Mouse (Mus musculus): ENCODE measurements around the gene Gpr137c.

The Gpr137c gene

DNA sequence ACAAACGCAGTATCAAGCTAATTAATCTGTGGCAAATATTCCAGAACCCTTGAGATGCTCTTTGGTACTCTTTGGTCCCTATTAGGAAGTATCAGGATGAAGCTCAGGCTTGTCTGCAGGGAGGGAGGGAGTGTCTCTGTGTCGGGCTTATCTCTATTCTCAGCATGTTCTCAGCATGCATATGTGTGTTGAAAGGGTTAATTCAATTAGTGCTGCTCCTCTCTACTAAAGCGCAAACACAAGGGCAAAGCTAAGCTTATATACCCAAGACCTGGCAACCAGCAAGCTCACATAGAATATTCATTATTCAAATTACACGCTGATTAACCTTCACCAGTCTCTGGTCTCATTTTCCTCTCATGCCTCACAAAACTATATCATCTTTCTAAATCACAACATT, 84.4 kb downstream of the Gpr137c start:
- no peak for DNase-seq

DNA sequence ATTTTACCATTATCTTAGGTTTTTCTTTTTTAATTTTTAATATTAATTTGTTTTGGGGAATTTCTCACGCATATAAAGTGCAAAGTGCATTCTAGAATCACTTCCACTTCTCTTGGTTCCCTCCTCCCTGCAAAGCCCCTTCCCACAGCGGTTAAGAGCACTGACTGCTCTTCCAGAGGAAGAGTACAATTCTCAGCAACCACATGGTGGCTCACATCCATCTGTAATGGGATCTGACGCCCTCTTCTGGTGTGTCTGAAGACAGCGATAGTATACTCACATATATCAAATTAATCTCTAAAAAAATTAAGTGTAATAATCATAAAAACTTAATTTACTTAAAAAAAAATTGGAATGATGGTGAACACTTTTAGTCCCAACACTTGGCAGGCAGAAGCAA, 84.9 kb downstream of the Gpr137c start:
- no peak for DNase-seq

DNA sequence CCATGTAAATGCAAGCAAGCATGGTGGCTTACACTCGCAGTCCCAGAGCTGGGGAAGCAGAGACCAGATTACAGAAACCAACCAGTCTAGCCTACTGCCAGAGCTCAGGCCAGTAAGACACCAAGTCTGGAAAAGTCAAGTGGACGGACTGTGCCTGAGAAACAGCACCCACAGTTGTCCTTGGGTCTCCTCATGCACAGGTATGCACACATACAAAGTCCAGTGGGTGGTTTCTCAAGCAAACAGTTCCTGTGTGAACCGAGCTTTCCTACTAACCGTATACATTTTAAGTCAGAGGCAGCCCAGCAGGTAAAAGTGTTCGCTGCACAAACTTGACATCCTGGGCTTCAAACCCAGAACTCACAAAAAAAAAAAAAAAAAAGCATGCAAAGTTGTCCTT, 86.3 kb downstream of the Gpr137c start:
- no peak for DNase-seq

DNA sequence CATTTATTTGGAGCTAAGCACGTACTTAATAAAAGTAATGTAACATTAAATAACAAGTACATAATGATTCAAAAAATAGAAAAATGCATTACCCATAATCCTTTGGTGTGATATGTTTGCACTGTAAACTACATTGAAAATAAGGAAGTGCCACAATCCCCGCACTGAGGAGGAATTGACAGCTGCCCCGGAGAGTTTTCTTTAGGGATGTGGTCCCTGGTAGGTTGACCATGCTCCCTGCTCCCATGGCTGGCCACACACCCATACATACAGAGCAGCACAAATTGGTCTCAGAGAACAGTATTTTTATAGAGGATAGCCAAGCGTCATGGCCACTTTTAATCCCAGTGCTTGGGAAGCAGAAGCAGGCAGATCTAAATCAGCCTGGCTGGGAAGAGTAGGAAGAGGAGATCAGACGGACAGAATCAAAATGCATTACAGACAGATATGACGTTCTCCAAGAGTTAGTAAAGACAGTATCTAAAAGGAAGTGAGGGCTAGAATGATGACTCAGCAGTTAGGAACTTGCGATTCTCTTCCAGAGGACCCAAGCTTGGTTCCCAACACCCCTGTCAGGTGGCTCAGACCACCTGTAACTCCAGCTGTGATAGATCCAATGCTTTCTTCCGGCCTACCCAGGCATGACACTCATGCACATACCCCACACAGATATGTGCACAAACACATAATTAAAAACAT, 88.3 kb downstream of the Gpr137c start:
- DNase-seq: no peak

DNA sequence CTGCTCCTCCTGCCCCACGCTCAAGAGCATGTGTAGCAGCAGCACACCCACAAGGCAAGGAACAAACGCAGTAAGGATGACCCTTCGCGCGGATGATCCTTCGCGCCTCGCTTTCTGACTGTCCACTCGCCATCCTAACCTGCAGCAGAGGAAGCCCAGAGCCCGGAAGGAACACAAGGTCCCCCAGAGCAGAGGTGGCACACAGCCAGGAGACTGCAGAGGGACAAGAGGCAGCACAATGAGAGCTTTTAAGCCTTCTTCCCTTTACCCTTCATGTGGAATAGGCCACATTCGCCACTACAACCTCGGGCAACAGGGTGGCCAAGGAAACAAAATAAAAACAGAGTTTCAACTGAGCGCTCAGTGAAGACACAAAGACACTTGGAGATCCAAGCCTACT, 90.1 kb downstream of the Gpr137c start:
- DNase-seq: peak in 1 of 2 experiments; percentile 27

DNA sequence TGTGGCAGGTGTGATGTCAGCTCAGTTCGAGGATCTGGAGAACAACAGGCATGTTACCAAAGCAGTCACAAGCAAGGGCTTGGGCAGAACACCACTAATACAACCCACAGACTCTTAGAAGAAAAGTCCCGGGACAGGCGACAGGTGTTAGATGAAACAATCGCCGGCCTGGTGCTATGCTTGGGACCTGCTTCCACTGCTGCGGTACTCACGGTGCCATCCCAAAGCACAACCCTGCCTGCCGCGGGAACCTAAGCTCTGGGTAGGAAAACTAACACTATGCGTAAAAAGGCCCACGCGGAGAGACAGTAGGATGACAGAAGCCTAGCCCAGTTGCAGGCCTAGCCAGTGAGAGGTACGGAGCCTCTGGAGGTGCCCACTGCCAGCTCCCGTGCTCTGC, 90.6 kb downstream of the Gpr137c start:
- DNase-seq: no peak

DNA sequence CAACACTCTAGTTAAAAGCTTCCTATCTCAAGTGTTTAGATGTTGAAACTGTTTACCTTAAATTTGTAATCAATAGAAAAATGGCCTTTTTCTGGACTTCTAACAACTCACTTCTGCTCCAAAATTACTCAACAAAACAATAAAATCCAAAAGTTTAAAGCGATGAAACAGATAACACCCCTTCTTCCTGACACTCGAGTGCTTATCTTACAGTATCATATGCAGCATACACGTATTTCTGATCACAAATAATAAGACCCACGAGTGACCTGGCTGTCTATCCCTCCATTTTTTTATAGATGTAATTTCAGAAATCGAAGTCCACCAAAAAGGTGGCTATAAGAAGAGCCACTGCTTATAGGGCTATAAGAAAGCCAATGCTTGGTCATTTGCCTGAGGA, 97.4 kb downstream of the Gpr137c start:
- no peak for DNase-seq

DNA sequence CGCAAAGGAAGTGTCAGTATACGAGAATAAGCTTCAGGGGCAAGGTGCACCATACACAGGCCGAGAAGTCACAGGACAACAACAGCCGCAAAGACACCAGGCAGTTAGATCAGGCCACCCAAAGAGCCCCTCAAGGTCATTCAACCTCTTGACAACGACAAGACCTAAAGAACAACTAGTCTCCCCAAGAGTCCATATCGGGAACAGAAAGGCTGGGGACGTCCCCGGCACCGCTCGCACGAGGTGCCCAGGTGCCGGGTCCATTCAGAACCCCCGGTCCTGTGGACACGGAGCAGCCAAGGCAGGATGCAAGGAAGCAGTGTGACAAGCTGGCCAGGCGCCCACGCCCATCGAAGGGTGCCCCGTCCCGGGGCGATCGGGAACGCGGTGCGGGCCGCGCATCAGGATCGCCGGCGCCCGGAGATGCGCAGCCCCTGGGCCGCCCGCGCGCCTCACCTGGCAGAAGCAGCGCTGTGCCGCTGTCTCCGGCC, 98.4 kb downstream of the Gpr137c start:
- DNase-seq: no peak

DNA sequence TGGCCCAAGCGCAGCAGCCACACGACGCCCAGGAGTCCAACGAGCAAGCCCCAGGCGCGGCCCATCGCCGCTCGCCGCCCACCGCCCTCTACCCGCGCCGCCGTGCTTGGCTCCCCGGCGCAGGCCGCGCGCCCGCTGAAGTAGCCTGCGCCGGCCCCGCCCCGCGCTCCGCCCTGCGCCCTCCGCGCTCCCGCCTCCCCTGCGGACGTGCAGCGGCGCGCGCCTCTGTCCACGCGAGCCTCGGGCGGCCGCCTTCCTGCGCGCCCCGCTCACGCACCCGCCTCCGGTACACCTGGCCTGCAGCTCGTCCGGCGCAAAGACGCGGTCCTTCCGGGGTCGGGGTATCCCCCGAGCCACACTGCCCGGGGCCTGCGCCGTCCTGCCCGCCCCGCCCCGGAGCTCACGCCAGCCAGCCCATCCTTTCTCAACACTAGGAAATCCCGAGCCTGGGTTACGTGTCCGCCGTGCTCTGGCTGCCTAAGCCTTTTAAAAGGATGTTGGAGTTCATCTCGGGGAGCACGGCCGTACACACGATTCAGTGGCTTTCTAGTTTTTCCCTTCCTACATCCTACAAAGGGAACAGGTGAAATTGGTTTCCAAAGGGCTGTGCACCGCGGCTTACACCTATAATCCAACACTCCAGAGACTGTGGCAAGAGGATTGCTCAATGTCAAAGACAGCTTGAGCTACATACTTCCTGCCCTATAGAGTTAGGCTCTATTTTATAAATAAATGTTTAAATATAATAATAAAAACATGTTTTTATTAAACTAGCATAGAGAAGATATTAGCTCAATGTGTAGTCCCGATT, 99.1 kb downstream of the Gpr137c start, which contains the start of gene Ero1l:
Gene Ero1l, minus strand, starts transcription at position 346 of the 811 bp plus-strand sequence.
- peak; percentile 87 to 91 for DNase-seq

DNA sequence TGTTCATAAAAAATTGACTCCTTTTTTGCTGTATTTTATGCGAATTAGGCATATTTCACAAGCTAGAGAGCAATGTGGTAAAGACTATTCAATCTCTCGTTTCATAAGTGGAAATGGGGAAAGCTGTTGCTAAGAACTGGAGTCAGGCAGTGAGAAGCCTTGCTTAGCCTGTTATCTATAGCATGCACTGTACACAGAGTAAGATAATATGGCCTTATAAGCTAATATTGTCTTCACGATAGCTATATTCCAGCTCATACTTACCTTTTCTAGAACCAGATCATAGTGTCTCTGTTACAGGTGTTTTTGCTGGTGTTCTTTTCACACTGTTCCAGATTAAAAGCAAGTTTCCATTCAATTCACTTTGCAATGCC, 99.7 kb downstream of the Gpr137c start:
- DNase-seq: no peak

DNA sequence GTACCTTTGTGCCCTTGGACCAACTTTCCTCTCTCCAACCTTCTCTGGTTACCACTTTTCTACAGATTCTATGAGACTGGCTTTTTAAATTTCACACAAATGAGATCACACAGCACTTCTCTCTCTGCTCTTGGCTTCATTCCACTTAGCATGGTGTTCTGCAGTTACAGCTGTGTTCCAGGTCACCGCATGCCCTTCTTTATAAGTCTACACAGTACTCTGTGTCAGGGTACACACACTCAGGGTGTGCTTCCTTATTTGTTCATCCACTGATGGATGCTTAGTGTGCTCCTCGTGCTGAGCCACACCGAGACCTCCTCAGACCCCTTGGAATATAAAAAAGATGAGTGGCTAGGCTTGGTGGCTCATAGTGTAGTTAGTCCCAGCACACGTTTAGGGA, 100.6 kb downstream of the Gpr137c start:
- DNase-seq: no peak

DNA sequence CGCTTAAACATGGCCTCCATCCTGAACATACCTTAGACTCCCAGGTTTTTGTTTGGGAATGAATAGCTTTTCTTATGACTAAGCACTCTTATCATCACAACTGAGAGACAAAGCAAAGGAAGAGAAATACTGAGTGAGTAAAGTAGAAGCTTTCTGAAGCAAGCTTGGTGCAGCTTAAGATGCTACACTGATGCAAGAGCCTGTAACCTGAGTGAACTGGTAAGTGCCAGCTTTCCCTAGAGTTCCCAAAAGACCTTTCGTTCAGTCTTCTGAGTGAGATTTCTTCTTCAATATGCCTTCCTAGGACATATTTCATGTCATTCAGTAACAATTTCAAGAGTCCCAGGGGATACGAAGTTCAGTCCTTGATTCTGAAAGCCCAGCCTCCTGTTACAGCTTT, 101.5 kb downstream of the Gpr137c start:
- no peak for DNase-seq

DNA sequence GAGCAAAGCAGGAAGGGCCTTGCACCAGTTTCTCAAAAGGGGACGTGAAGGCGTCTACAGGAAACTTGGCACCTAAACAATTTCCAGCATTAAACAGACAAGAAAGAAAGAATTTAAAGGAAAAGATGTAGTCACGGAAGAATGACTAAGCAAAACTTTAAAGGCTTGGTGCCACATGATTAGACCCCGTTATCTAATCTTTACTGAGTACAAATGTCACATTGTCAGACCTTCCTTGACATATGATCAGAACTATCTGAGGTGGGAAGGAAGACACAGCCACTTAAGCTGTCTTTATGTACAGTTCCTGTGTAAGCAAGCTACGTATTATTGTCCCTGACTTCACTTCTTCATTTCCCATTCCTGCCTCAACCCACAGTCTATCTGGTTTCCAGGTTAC, 102.1 kb downstream of the Gpr137c start:
- DNase-seq: no peak

DNA sequence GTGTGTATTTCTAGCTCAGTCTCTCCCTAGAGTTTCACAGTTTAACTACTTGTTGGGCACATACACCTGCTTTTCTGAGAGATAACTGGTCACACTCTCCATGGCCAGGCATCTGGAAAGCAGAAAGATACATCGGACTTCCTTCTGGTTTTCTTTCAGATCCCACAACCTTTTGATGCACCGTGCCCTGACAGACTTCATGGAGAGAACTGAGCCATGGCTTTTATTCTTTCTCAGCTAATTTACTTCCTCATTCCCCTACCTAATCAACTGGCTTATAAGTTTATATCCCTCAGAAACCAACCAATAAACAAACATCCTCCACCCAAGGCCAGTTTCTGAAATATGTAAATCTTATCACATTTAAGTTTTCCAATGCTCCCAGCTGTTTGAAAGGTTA, 102.9 kb downstream of the Gpr137c start:
- DNase-seq: no peak

DNA sequence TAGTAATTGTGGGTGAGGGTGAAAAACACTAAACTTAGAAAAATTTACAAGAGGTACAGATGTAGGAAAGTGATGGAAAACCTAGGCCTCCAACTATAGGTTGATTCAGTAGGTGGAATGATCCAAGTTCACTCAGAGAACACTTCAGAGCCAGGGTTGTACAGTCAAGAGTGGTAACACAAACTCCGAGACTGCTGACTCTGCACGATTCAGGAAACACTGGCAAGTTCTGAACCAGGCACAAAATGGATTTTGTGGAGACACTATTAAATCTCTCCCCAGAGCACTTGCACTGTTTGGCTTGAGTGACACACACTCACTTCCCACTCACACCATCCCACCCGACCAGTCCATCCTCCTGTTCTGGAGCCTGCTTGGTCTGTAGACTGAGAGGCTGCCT, 103.8 kb downstream of the Gpr137c start:
- DNase-seq: no peak

DNA sequence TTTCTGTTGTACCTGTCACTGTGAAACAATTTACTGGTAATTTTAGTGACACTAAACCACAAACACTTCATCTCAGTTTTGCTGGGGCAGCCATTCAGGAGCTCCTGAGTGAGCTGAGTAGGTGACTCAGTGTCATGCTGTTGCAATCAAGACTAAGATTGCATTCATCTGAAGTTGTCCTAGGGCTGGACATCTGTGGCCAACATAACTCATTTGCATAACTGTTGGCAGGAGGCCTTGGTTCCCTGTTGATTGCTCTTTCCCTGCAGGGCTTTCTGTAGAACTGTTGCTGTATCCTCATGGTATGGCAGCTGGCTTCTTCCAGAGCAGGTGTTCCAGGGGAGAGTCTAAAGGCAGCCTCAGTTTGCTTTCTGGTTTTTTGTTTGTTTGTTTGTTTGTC, 106.0 kb downstream of the Gpr137c start:
- DNase-seq: peak; percentile 39 to 41

DNA sequence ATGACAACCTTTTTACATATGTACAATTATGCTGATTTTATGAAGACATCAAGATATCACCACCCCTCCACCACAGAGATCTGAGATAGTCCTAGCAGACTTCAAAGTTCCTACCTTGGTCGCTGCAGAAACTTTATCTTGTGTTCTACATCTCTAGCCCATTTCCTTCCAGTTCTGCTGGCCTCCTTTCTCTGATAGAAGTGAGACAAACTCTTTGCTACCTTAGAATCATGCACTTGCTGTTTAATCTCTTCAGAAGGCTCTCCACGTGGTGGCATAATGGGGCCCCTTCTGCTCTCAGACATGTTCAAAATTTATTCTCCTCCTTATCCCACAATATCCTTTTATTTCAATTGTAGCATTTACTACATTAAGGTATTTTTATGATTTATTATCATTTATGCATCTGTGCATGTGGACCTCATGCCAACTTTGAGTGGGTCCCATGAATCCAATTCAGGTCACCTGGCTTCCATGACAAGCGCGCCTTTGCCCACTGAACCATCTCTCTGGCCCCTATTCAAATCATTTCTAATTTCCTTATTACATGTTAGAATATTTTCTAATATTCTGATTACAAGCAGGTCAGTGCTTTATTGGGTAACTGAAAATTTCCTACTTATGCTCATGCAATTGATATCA, 108.7 kb downstream of the Gpr137c start:
- DNase-seq: no peak

DNA sequence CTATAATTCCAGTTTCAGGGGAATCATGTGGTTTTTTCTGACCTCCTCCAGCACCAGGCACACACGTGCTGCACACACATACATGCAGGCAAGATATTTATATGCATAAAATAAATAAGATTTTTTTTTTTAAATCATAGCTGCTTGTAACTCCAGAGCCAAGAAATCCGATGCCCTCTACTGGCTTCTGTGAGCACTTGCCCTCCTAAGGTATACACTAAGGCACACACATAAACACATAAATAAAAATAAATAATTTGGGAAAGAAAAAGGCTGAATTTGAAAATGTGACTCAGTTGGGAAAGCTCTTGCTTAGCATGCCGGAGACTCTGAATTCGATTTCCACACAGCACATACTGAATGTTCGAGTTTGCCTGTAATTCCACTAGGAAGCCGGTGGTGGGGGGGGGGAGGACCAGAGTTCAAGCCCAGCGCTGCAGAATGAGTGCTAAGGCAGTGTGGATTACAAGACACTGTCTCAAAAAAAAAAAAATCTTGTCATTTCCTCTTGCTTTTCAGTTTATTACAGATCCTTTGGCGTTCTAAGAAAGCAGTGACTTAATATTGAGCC, 109.6 kb downstream of the Gpr137c start:
- DNase-seq: peak in 1 of 2 experiments; percentile 10

DNA sequence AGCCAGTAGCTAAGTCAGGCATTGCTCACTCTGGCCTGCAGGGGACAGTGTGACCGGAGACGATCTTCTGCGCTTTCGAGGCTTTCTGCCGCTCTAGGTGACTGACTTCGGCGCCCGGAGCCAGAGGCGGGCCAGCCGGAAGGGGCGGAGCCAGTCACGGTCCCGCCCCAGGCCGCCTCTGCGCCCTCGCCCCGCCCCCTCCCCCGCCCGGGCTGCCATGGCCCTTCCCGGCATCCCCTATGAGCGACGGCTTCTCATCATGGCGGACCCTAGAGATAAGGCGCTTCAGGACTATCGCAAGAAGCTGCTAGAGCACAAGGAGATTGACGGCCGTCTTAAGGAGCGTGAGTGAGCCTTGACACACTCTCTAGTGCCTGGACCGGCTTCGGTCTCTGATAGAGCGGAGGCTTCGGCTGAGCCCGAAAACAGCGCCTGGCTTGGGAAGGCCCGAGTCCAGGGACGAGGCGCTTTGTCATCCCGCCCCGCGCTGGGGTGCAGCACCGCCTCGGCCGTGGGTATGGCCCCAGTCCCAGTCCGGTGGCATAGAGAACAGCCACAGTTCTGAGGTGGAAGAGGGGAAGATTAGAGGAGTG, 110.2 kb downstream of the Gpr137c start, which contains the start of gene Psmc6:
Gene Psmc6, plus strand, starts transcription at position 200 of the 593 bp plus-strand sequence.
- DNase-seq: peak; percentile 93 to 96
